Mouse (Mus musculus) midbrain, embryonic 14.5 days (tissue): Measurements from ENCODE around the gene Bbof1. TPM values are rescaled to one million over a fixed set of nuclear protein-coding genes. Genes with fewer than 3 reads are reported as not detected.
A peak's percentile ranks its signal among the peaks of the same experiment; 100 is the strongest.

ENCODE experiments used
- ATAC-seq: fragments of 200-750 bp; cut with Nextera tagmentation; 2 replicates; pipeline ENCODE4 v1.8.0; 2017; ENCODE audit warnings: moderate number of reproducible peaks, moderate library complexity; ENCODE audit not compliant: low FRiP score, low TSS enrichment
- DNase-seq: peaks from one replicate; pipeline ENCODE4 v3.0.0-alpha.2; 2015
- H3K27ac ChIP-seq: fragments of 300-500 bp; sonication (generic); replicated peaks from 2 replicates; pipeline ENCODE4 v1.5.1; 2014; ENCODE audit warnings: mild to moderate bottlenecking, low read depth, low read length, moderate library complexity
- H3K27me3 ChIP-seq: fragments of 300-500 bp; sonication (generic); 2 replicates; pipeline ENCODE4 v1.6.1; 2014; ENCODE audit warnings: low read length, control low read depth, mixed read lengths; ENCODE audit not compliant: control insufficient read depth, insufficient read depth
- H3K36me3 ChIP-seq: fragments of 300-500 bp; sonication (generic); 2 replicates; pipeline ENCODE4 v1.6.1; 2014; ENCODE audit warnings: low read length, control low read depth; ENCODE audit not compliant: control insufficient read depth, insufficient read depth
- H3K4me1 ChIP-seq: fragments of 300-500 bp; sonication (generic); 2 replicates; pipeline ENCODE4 v1.6.1; 2014; ENCODE audit warnings: mild to moderate bottlenecking, antibody characterized with exemption, low read length, control low read depth; ENCODE audit not compliant: control insufficient read depth, insufficient read depth
- H3K4me2 ChIP-seq: fragments of 300-500 bp; sonication (generic); 2 replicates; pipeline ENCODE4 v1.6.1; 2014; ENCODE audit warnings: mild to moderate bottlenecking, low read length, moderate library complexity
- H3K4me3 ChIP-seq: fragments of 300-500 bp; sonication (generic); replicated peaks from 2 replicates; pipeline ENCODE4 v1.5.1; 2014; ENCODE audit warnings: low read depth, low read length
- H3K9ac ChIP-seq: fragments of 300-500 bp; sonication (generic); replicated peaks from 2 replicates; pipeline ENCODE4 v1.6.1; 2014; ENCODE audit warnings: mild to moderate bottlenecking, low read length, moderate library complexity
- H3K9me3 ChIP-seq: fragments of 300-500 bp; sonication (generic); 2 replicates; pipeline ENCODE4 v1.6.1; 2016; ENCODE audit warnings: low read length, control low read depth, mixed read lengths; ENCODE audit not compliant: control insufficient read depth
- WGBS: fragments of 180-500 bp; shearing (Covaris S2); extraction: QIAGEN DNeasy Blood & Tissue Kit; methylation state at CpG from one replicate; pipeline ENCODE4 v1.1.7; 2014; 5-methylcytosine and 5-hydroxymethylcytosine counted together
- polyA plus RNA-seq: library from polyadenylated mRNA; unstranded; fragments of >200 nt; fragmentation: Nextera tagmentation; extraction: Ambion mirVana; gene quantifications from 2 replicates; pipeline ENCODE4 v1.2.1, GENCODE M21; 2014

The Bbof1 gene
- polyA plus RNA-seq, 1 experiment from 2014 or later = 3.4 TPM

DNA sequence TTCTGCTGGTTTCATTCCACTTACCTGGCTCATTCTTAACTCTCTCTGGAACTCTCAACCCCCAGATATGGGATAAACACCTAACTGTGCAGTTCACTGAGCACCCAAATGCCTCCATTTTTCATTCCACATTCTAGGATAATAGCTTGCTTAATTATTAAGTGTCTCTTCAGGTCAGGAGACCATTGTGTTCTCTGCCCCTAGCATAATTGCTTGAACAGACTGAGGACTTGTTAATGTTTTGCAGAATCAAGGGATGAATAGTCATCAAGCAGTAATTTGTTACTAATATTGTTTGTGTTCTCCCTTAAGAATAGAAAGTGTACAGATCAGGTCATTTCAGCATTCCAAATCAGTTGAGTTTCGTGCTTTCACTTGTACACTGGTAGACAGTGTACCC is 38.5 kb downstream of the Bbof1 start:
- H3K9ac ChIP-seq = no peak overlapping the region
- 81% methylated on average over 1 of the region's 1 CpGs for WGBS
- H3K4me1 ChIP-seq = peaks cover 5% of the 10 kb centered on the region; the same call in 1 of the 2 replicates
- no peaks in the 10 kb centered on the region for H3K9me3 ChIP-seq
- H3K4me2 ChIP-seq = no peak overlapping the region
- H3K27ac ChIP-seq = no peak overlapping the region
- no peak overlapping the region for H3K4me3 ChIP-seq
- H3K36me3 ChIP-seq = no peaks in the 10 kb centered on the region
- ATAC-seq (no peak), DNase-seq (no peak)
- no peaks in the 10 kb centered on the region for H3K27me3 ChIP-seq

DNA sequence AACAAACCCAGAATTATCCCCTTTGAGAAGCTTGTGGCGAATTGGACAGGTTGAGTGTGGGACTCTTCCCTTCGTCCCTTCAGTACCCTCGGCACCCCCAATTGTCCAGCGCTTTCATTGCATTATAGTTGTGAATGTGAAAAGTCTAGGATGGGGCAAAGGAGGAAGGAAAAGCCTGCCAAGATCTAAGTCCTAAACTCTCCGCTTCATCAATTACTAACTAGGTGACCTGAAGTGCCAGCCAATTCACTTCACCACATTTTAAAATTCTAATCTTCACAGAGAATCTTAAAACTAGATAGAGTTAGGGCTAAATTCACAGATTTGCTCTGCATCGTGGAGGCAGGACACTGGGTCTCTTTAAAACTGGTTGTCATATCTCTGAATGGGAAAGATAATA is 39.3 kb downstream of the Bbof1 start:
- ATAC-seq (no peak), DNase-seq (no peak)
- peaks cover 5% of the 10 kb centered on the region; the same call in 1 of the 2 replicates for H3K4me1 ChIP-seq
- no peaks in the 10 kb centered on the region for H3K9me3 ChIP-seq
- no peak overlapping the region for H3K4me3 ChIP-seq
- no peak overlapping the region for H3K4me2 ChIP-seq
- H3K27ac ChIP-seq = no peak overlapping the region
- 86% methylated on average over 6 of the region's 6 CpGs for WGBS
- no peaks in the 10 kb centered on the region for H3K27me3 ChIP-seq
- H3K36me3 ChIP-seq = no peaks in the 10 kb centered on the region
- H3K9ac ChIP-seq = no peak overlapping the region

DNA sequence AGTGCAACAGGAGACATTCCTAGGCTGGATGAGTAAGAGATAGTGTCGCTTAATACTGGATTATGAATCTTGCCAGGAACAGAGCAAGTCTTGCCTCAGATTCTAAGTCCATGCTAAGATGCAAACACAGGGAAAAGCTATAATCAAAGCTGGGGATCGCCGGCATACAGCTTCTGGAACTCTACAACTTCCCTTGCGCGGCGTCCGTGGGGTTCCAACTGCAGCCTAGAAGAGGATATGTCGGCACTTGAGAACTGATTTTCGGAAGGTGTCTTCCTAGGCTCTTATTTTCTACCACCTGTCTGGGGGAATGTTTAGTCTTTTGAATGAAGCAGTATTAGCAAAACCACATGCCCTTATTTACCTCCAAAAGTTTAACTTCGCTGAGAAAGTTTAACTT is 41.0 kb downstream of the Bbof1 start:
- no peaks in the 10 kb centered on the region for H3K27me3 ChIP-seq
- no peak for DNase-seq
- no peak for ATAC-seq
- H3K9ac ChIP-seq = no peak overlapping the region
- H3K4me3 ChIP-seq = peak overlapping the region; percentile 61; the same call in 1 of the 2 replicates
- H3K4me2 ChIP-seq = peak overlapping the region; percentile 85
- H3K9me3 ChIP-seq = no peaks in the 10 kb centered on the region
- 48% methylated on average over 10 of the region's 10 CpGs for WGBS
- peaks cover 5% of the 10 kb centered on the region; the same call in 1 of the 2 replicates for H3K4me1 ChIP-seq
- H3K36me3 ChIP-seq = no peaks in the 10 kb centered on the region
- H3K27ac ChIP-seq = no peak overlapping the region

DNA sequence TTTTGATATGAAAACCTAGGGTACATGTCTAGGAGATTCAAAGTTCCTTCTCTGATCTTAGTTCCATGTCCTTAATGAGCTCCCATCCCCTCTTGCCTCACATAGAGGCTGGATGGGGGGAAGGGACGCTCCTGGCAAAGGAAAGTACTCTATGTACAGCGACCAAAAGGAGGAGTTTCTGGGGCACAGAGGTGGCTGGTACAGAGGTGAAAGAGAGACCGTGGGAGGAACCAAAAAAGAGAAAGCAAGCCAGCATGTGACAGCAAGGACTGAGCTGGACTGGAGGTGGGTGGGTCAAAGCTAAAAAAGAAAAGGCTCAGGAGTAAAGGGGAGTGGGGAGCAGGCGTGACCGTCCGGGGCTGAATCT is 41.5 kb downstream of the Bbof1 start:
- 1% methylated on average over 6 of the region's 6 CpGs for WGBS
- Histone ChIP-seq H3K36me3 (no peaks in the 10 kb centered on the region), H3K27ac (peak overlapping the region; percentile 66), H3K4me2 (peak overlapping the region; percentile 85), H3K9ac (peak overlapping the region; percentile 60), H3K4me3 (peak overlapping the region; percentile 61), H3K9me3 (no peaks in the 10 kb centered on the region), H3K4me1 (peaks cover 5% of the 10 kb centered on the region; the same call in 1 of the 2 replicates), H3K27me3 (no peaks in the 10 kb centered on the region)
- no peak for DNase-seq
- ATAC-seq = no peak

DNA sequence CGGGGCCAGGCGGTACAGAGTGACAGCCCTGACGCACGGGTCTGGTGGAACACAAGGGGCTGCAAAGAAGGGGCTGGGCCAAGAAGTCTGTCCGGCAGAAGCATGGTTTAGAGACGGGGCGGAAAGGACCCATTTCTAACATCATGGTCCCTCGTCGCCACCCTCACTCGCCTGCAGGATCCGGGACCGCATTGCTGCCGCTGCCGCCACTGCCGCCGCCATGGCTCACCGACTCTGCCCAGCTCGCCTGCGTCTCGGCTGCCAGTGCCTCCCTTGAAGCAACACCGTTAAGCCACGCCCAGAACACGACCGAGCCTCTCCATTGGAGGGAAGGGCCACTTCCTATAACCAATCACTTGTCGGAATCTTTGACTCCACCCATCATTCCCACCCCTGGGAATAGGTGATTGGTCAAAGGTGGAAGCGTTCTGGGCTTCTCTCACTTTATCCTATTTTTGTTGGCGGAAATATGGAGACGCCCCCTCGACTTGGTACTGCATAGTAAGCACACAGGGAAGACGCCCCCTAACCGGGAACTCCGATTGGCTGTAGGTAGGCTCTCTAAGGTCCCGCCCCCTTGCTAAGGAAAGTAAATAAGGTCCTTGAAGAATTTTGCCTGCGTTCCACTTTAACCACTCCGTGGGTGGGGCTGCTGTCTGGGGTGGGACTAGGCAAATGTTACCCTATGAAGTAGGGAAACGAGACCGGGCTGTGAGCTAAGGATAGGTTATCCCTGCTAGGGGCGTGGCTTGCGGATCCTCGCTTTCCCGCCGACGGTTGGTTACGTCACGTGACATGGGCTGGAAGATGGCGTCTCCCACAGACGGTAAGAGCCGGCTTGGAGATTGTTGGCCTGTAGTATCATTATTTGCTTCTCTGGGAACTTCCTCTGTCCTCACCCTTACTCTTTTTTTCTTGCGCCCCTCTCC is 42.1 kb downstream of the Bbof1 start, which contains the start of the genes Aldh6a1 and Lin52:
TSS of gene Aldh6a1 (minus strand) at position 287 of the 929 bp plus-strand sequence.
TSS of gene Lin52 (plus strand) at position 705 of the 929 bp plus-strand sequence.
- DNase-seq = peak; percentile 100
- no peaks in the 10 kb centered on the region for H3K9me3 ChIP-seq
- peak within 1 kb of the TSS; percentile 61 for H3K4me3 ChIP-seq
- peak within 1 kb of the TSS; percentile 66 for H3K27ac ChIP-seq
- peak within 1 kb of the TSS; percentile 60 for H3K9ac ChIP-seq
- no peaks in the 10 kb centered on the region for H3K27me3 ChIP-seq
- ATAC-seq = peak; percentile 98
- WGBS = under 1% methylated on average over 49 of the region's 49 CpGs
- H3K36me3 ChIP-seq = no peaks in the 10 kb centered on the region
- peak within 1 kb of the TSS; percentile 85 for H3K4me2 ChIP-seq
- H3K4me1 ChIP-seq = peaks cover 5% of the 10 kb centered on the region; the same call in 1 of the 2 replicates

DNA sequence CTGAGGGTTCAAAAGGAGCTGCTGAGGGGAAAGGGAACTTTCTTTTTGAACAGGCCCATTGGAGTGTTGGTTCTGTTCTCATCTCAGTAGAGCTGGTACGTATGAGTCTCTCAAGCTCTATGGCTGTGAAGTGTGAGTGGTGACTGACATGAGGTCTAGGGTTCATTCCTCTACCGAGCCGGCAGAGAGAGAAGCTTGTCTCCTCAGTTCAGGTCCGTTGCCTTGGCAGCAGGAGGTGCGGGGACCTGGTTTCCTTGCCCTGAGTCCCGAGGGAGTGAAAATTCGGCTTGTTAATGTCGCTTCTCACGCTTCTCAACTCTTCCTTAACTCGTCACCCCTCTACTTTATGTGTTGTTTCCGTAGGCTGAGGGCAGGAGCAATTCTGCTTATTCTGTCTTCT is 42.9 kb downstream of the Bbof1 start:
- WGBS = 2% methylated on average over 11 of the region's 11 CpGs
- no peaks in the 10 kb centered on the region for H3K27me3 ChIP-seq
- no peaks in the 10 kb centered on the region for H3K9me3 ChIP-seq
- peak overlapping the region; percentile 85 for H3K4me2 ChIP-seq
- peaks cover 2% of the 10 kb centered on the region; the same call in 1 of the 2 replicates for H3K36me3 ChIP-seq
- DNase-seq = peak; percentile 14
- peak overlapping the region; percentile 56 for H3K9ac ChIP-seq
- peak overlapping the region; percentile 61 for H3K4me3 ChIP-seq
- no peak for ATAC-seq
- H3K4me1 ChIP-seq = peaks cover 5% of the 10 kb centered on the region; the same call in 1 of the 2 replicates
- H3K27ac ChIP-seq = peak overlapping the region; percentile 47; the same call in 1 of the 2 replicates

DNA sequence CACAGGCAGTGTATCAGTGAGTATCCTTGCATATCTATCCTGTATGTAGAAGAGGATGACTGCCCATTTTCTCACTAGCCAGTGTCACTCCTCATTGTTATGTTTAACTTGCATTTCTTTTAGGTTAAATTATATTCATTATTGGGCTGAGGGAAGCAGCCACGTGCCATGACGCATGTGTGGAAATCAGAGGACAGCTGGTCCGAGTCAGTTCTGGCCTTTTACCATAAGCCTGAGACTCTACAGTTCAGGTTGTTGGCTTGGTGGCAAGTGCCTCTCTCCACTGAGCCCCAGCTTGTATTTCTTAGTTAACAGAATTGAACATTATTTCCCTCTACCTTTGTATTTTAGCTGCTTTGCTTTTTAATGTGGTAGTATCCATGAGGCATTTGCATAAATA is 48.0 kb downstream of the Bbof1 start:
- Histone ChIP-seq H3K4me2 (no peak overlapping the region), H3K27me3 (no peaks in the 10 kb centered on the region), H3K27ac (no peak overlapping the region), H3K4me3 (no peak overlapping the region), H3K9me3 (no peaks in the 10 kb centered on the region), H3K9ac (no peak overlapping the region), H3K36me3 (peaks cover 34% of the 10 kb centered on the region), H3K4me1 (peaks cover 3% of the 10 kb centered on the region; the same call in 1 of the 2 replicates)
- no peak for DNase-seq
- no peak for ATAC-seq
- 94% methylated on average over 3 of the region's 3 CpGs for WGBS

DNA sequence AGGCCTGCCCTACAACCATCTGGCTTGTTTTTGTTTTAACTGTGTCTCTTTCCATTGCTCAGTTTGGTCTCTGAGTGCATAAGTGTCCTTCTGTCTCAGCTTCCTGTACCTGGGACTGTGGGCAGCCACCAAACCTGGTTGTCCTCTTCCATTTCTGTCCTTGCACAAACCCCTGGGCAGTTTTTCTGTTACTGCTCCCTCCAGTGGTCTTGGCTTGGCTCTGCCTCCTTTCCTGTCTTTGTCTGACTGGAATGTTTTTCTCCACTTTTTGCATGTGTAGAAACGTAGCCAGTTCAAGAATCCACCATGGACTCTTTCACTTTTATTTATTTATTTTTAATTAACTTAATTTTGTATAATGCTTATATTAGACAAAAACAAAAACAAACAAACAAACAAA is 51.0 kb downstream of the Bbof1 start:
- H3K4me3 ChIP-seq = no peak overlapping the region
- WGBS = 64% methylated on average over 1 of the region's 1 CpGs
- peaks cover 58% of the 10 kb centered on the region for H3K36me3 ChIP-seq
- H3K9me3 ChIP-seq = no peaks in the 10 kb centered on the region
- H3K27ac ChIP-seq = no peak overlapping the region
- no peaks in the 10 kb centered on the region for H3K4me1 ChIP-seq
- peak; percentile 5 for DNase-seq
- ATAC-seq = no peak
- no peaks in the 10 kb centered on the region for H3K27me3 ChIP-seq
- no peak overlapping the region for H3K4me2 ChIP-seq
- H3K9ac ChIP-seq = no peak overlapping the region
